28 mouse cellular contexts compared by ENCODE assay signal in the genomic region with DNA sequence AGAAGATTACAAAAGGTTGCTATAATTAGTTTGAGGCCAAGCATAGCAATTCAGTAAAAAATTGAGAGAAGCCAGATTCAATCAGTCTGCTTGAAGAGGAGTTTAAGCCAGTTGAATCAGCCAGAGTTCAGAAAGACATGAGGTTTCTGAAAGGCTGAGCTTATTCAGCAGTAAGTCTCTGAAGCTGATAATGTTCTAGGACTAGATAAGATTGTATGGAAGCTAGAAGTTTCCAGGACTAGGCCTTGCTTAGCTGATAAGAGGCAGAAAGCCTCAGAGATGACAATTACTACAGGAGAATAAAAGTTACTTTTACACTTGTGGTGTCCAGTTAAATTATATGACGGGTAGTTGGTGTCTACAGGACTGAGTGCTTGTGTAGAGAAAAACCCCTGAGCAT. TPM values are rescaled to one million over a fixed set of nuclear protein-coding genes. Genes with fewer than 3 reads are reported as not detected.
DNase-seq lines count a peak whose midpoint lies in the region; ATAC-seq and TF ChIP-seq lines count a peak whose summit lies in the region.
"Had no signal": no experiment of that assay in that cellular context is flagged by ENCODE, and none has a peak within 500 bp of the region (broad histone marks: within the 10 kb centered on the region; RNA-seq: fewer than 3 reads in every experiment).

No protein-coding gene starts in this region.

- H3K9me3 ChIP-seq in heart, embryonic 13.5 days: no peaks in the 10 kb centered on the region
- no peaks in the 10 kb centered on the region for H3K9me3 ChIP-seq in MEL (replicated peaks; ENCODE audit: insufficient read depth, low read length)
- no peaks in the 10 kb centered on the region for H3K9me3 ChIP-seq in liver, embryonic 14.5 days (ENCODE audit: control insufficient read depth, low read length)
- no peaks in the 10 kb centered on the region for H3K9me3 ChIP-seq in hindbrain, embryonic 11.5 days (ENCODE audit: control insufficient read depth, low read length)
- H3K9me3 ChIP-seq: embryonic facial prominence, embryonic 10.5 days; embryonic facial prominence, embryonic 13.5 days; forebrain, embryonic 12.5 days; G1E; hindbrain, embryonic 10.5 days had no signal

- H3K27me3 ChIP-seq in heart, embryonic 13.5 days (replicated peaks): no peaks in the 10 kb centered on the region
- no peaks in the 10 kb centered on the region for H3K27me3 ChIP-seq in MEL (ENCODE audit: control insufficient read depth in 1 of 2, insufficient read depth in 2 of 2, low read length in 2 of 2)
- H3K27me3 ChIP-seq in liver, embryonic 14.5 days (ENCODE audit: control insufficient read depth, insufficient read depth, low read length): no peaks in the 10 kb centered on the region
- no peaks in the 10 kb centered on the region for H3K27me3 ChIP-seq in hindbrain, embryonic 11.5 days (ENCODE audit: control insufficient read depth, insufficient read depth, low read length)
- H3K27me3 ChIP-seq: CH12.LX; embryonic facial prominence, embryonic 13.5 days; forebrain, embryonic 12.5 days had no signal

- TF ChIP-seq RAD21 in MEL (IDR thresholded peaks at IDR 0.05; ENCODE audit: low read depth, low read length): no peak

- peak overlapping the region; percentile 32; the same call in 1 of the 2 replicates for H3K27ac ChIP-seq in heart, embryonic 13.5 days (replicated peaks)
- H3K27ac ChIP-seq in MEL (ENCODE audit: control insufficient read depth, low read depth, low read length): peak overlapping the region; percentile 17
- H3K27ac ChIP-seq in liver, embryonic 14.5 days: no peak overlapping the region
- H3K27ac ChIP-seq in hindbrain, embryonic 11.5 days (ENCODE audit: low read depth, low read length): no peak overlapping the region
- H3K27ac ChIP-seq: embryonic facial prominence, embryonic 10.5 days; embryonic facial prominence, embryonic 13.5 days; forebrain, embryonic 12.5 days; hindbrain, embryonic 10.5 days; hindbrain, embryonic 14.5 days; hindbrain, postnatal 0 days had no signal

- WGBS in heart, embryonic 13.5 days: 78% methylated on average over 1 of the region's 1 CpGs
- 70% methylated on average over 1 of the region's 1 CpGs for WGBS in liver, embryonic 14.5 days (ENCODE audit: insufficient replicate concordance)
- 91% methylated on average over 1 of the region's 1 CpGs for WGBS in hindbrain, embryonic 11.5 days

- no peak for TF ChIP-seq CTCF in MEL (IDR thresholded peaks at IDR 0.05 in 2 of 3, conservative IDR thresholded peaks at IDR 0.05 in 1 of 3; ENCODE audit: control insufficient read depth in 1 of 3, insufficient read depth in 1 of 3, low read depth in 2 of 3, low read length in 3 of 3, poor library complexity in 1 of 3, severe bottlenecking in 1 of 3)
- no peak for TF ChIP-seq CTCF in liver, embryonic 14.5 days (IDR thresholded peaks at IDR 0.05; ENCODE audit: low read depth)

- H3K79me2 ChIP-seq in MEL (ENCODE audit: control insufficient read depth, insufficient read depth, low read length, poor library complexity): peaks cover 53% of the 10 kb centered on the region

- peak overlapping the region; percentile 25; the same call in 1 of the 2 replicates for H3K9ac ChIP-seq in heart, embryonic 13.5 days
- no peak overlapping the region for H3K9ac ChIP-seq in MEL (ENCODE audit: control insufficient read depth, low read depth, low read length, poor library complexity, severe bottlenecking)
- H3K9ac ChIP-seq in liver, embryonic 14.5 days (replicated peaks): no peak overlapping the region
- H3K9ac ChIP-seq in hindbrain, embryonic 11.5 days (ENCODE audit: low read depth, low read length): no peak overlapping the region
- H3K9ac ChIP-seq: embryonic facial prominence, embryonic 13.5 days; forebrain, embryonic 12.5 days; hindbrain, embryonic 14.5 days had no signal

- H3K4me1 ChIP-seq in heart, embryonic 13.5 days: peaks cover 31% of the 10 kb centered on the region
- H3K4me1 ChIP-seq in MEL (ENCODE audit: control insufficient read depth in 1 of 2, insufficient read depth in 2 of 2, low read length in 2 of 2): peaks cover 22 to 24% of the 10 kb centered on the region in 2 experiments
- peaks cover 12 to 21% of the 10 kb centered on the region in 2 experiments for H3K4me1 ChIP-seq in liver, embryonic 14.5 days (replicated peaks; ENCODE audit: control insufficient read depth in 2 of 2, insufficient read depth in 2 of 2, low read length in 1 of 2)
- H3K4me1 ChIP-seq in hindbrain, embryonic 11.5 days (replicated peaks; ENCODE audit: control insufficient read depth, insufficient read depth, low read length): 0 out of 2 replicates have a peak, but pooled peaks cover 5% of the 10 kb centered on the region

- H3K4me2 ChIP-seq in heart, embryonic 13.5 days: no peak overlapping the region
- no peak overlapping the region for H3K4me2 ChIP-seq in liver, embryonic 14.5 days (ENCODE audit: low read depth)
- H3K4me2 ChIP-seq in hindbrain, embryonic 11.5 days (replicated peaks; ENCODE audit: low read depth, low read length): no peak overlapping the region
- H3K4me2 ChIP-seq: embryonic facial prominence, embryonic 13.5 days; forebrain, embryonic 12.5 days; hindbrain, embryonic 14.5 days had no signal

- TF ChIP-seq EP300 in MEL (IDR thresholded peaks at IDR 0.05; ENCODE audit: low read depth in 1 of 2, low read length in 2 of 2): peak; percentile 71 to 82; a peak in 3 of 4 replicates
- TF ChIP-seq EP300 in liver, embryonic 14.5 days (IDR thresholded peaks at IDR 0.05; ENCODE audit: low read depth): 0 out of 2 replicates have a peak, but pooled peaks have one; percentile 13

- peaks cover 76% of the 10 kb centered on the region for H3K36me3 ChIP-seq in heart, embryonic 13.5 days
- peaks cover 50 to 73% of the 10 kb centered on the region in 2 experiments for H3K36me3 ChIP-seq in MEL (ENCODE audit: control insufficient read depth in 1 of 2, insufficient read depth in 2 of 2, low read length in 2 of 2)
- peaks cover 52% of the 10 kb centered on the region for H3K36me3 ChIP-seq in liver, embryonic 14.5 days (replicated peaks; ENCODE audit: control insufficient read depth, insufficient read depth, low read depth)
- H3K36me3 ChIP-seq in hindbrain, embryonic 11.5 days (ENCODE audit: control insufficient read depth, insufficient read depth, low read length): 0 out of 2 replicates have a peak, but pooled peaks cover 6% of the 10 kb centered on the region

- DNase-seq in heart, postnatal 25 days (ENCODE audit: low spot score): no peak
- DNase-seq in MEL (ENCODE audit: low read depth, low spot score): peak; percentile 63
- DNase-seq in liver, embryonic 14.5 days (ENCODE audit: low read depth in 3 of 3, low spot score in 3 of 3): no peak
- no peak for DNase-seq in gastrocnemius, postnatal 36 days
- DNase-seq in hindbrain, embryonic 11.5 days (ENCODE audit: low spot score): no peak
- DNase-seq: adrenal gland, adult 8-10 months; adrenal gland, postnatal 25 days; B cell, adult 2 months; cerebellum, adult 11-12 months; cerebellum, adult 8-10 months; cerebellum, postnatal 10 days; cerebellum, postnatal 36 days; embryo, embryonic 11 days; gastrocnemius, postnatal 10 days; heart, postnatal 36 days had no signal

- H3K4me3 ChIP-seq in heart, embryonic 13.5 days: no peak overlapping the region
- H3K4me3 ChIP-seq in MEL (ENCODE audit: control insufficient read depth in 1 of 2, insufficient read depth in 1 of 2, low read depth in 2 of 2, low read length in 2 of 2): no peak overlapping the region
- H3K4me3 ChIP-seq in liver, embryonic 14.5 days (ENCODE audit: insufficient read depth in 1 of 2, low read depth in 2 of 2, low read length in 2 of 2): no peak overlapping the region
- H3K4me3 ChIP-seq in hindbrain, embryonic 11.5 days (ENCODE audit: low read depth, low read length): no peak overlapping the region
- H3K4me3 ChIP-seq: embryonic facial prominence, embryonic 10.5 days; embryonic facial prominence, embryonic 13.5 days; erythroblast, embryonic 14.5 days; forebrain, embryonic 12.5 days; hindbrain, embryonic 10.5 days had no signal

- no peak for ATAC-seq in heart, embryonic 13.5 days (ENCODE audit: extremely low read depth, insufficient number of reproducible peaks, low FRiP score, low TSS enrichment)
- peak; percentile 22; the same call in 1 of the 2 replicates for ATAC-seq in liver, embryonic 14.5 days (ENCODE audit: insufficient read depth)
- no peak for ATAC-seq in hindbrain, embryonic 11.5 days (ENCODE audit: low FRiP score)
- ATAC-seq: forebrain, embryonic 16.5 days; hindbrain, postnatal 0 days; inflammation-experienced regulatory T-cells, adult 6 months; intestine, embryonic 16.5 days had no signal

- TF ChIP-seq POLR2A in MEL (IDR thresholded peaks at IDR 0.05; ENCODE audit: control insufficient read depth in 1 of 2, insufficient read depth in 1 of 2, low read depth in 1 of 2, low read length in 2 of 2, poor library complexity in 1 of 2): no peak; a peak in 1 of 4 replicates

- intact Hi-C loops in heart, postnatal 25 days (cut with DNase I): no loop called here
- intact Hi-C loops in gastrocnemius, postnatal 36 days (cut with DNase I): no loop called here

TF ChIP-seq in MEL, 35 proteins besides CTCF, POLR2A, EP300 and RAD21 (continues in another document):
- TF ChIP-seq USF1 (IDR thresholded peaks at IDR 0.05; ENCODE audit: low read depth, low read length) (no peak), ZC3H11A (IDR thresholded peaks at IDR 0.05; ENCODE audit: low read depth, low read length) (peak; percentile 38; the same call in 1 of the 2 replicates)

RNA-seq across cellular contexts. Expression of a gene that starts 5.9 kb away (rescaled TPM):
- 675 and 751 TPM in 2 replicates for polyA plus RNA-seq in heart, embryonic 13.5 days (2015; fragmentation: Nextera tagmentation; extraction: Ambion mirVana)
- total RNA-seq in heart, postnatal 25 days (2021): 10 to 100 TPM; 83.8 to 97.6 TPM
- total RNA-seq in MEL (2012; rRNA removed): 678 and 686 TPM in 2 replicates
- 100 to 1,000 TPM in 1 of 2 experiments, not detected in 1; 600 TPM for polyA plus RNA-seq in MEL (2012; ENCODE audit: insufficient read depth in 1 of 2, insufficient read length in 2 of 2, low read depth in 1 of 2, low replicate concordance in 2 of 2, missing spikeins in 1 of 2)
- 63.4 and 176 TPM in 2 replicates for polyA plus RNA-seq in liver, embryonic 14.5 days (2012; rRNA removed)
- 553 and 555 TPM in 2 replicates for polyA plus RNA-seq in liver, embryonic 14.5 days (2014; fragmentation: Nextera tagmentation; extraction: Ambion mirVana)
- 100 to 1,000 TPM in 1 of 2 experiments, 10 to 100 TPM in 1; 86.3 to 104 TPM for total RNA-seq in gastrocnemius, postnatal 36 days (2021)
- 1,633 and 1,649 TPM in 2 replicates for polyA plus RNA-seq in hindbrain, embryonic 11.5 days (2014; fragmentation: Nextera tagmentation; extraction: Ambion mirVana)

RNA-seq across cellular contexts. Expression of a gene that starts 6.0 kb away (rescaled TPM):
- 29.4 and 30.1 TPM in 2 replicates for polyA plus RNA-seq in heart, embryonic 13.5 days (2015; fragmentation: Nextera tagmentation; extraction: Ambion mirVana)
- 10 to 100 TPM; 16.2 to 17.4 TPM for total RNA-seq in heart, postnatal 25 days (2021)
- total RNA-seq in MEL (2012; rRNA removed): 84.2 and 94.4 TPM in 2 replicates
- polyA plus RNA-seq in MEL (2012; ENCODE audit: insufficient read depth in 1 of 2, insufficient read length in 2 of 2, low read depth in 1 of 2, low replicate concordance in 2 of 2, missing spikeins in 1 of 2): 100 to 1,000 TPM in 1 of 2 experiments, 10 to 100 TPM in 1; 68.5 to 179 TPM
- 6.8 and 8.9 TPM in 2 replicates for polyA plus RNA-seq in liver, embryonic 14.5 days (2012; rRNA removed)
- 18.6 and 22.8 TPM in 2 replicates for polyA plus RNA-seq in liver, embryonic 14.5 days (2014; fragmentation: Nextera tagmentation; extraction: Ambion mirVana)
- total RNA-seq in gastrocnemius, postnatal 36 days (2021): 10 to 100 TPM; 22.9 to 23.4 TPM
- 73.7 and 79.9 TPM in 2 replicates for polyA plus RNA-seq in hindbrain, embryonic 11.5 days (2014; fragmentation: Nextera tagmentation; extraction: Ambion mirVana)

Comparison
In these comparisons a context has a peak if more than half of its experiments do, and no peak if none do; other contexts are left out.
1. H3K27ac ChIP-seq: peak in heart, embryonic 13.5 days (single experiment) and MEL (single experiment); none in liver, embryonic 14.5 days (single experiment) and hindbrain, embryonic 11.5 days (single experiment).